Mouse (Mus musculus) urinary bladder, postnatal 14 days (tissue): ENCODE data around the gene Colgalt2.
"Not testable (repeated sequence)": the region's sequence is repeated elsewhere in the genome, so short reads cannot be mapped to it uniquely, and the experiment has no call there.

Experiments used
- DNase-seq: peaks from one replicate; pipeline ENCODE4 v3.0.0; 2021; ENCODE audit warnings: low spot score

Gene Colgalt2

DNA sequence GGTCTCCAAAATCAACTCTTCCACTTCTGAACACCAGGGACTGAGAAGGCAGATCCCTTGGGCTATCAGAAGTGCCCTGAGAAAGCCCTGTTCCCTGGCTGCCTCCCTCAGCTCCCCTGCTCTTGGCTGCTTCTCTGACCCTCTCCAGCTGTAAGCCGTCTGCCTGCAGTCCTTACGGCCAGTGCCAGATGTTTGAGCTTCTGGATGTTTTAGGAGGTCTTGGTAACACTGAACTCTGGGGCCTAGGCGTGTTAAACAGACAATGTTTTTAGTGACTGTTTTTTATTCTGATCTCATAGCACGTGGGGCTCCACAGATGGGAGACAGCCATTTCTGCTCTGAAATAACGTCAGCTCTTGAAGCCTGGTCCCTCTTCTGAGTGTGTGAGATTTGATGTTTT is 18.0 kb downstream of the Colgalt2 start:
- peak; percentile 34 for DNase-seq

DNA sequence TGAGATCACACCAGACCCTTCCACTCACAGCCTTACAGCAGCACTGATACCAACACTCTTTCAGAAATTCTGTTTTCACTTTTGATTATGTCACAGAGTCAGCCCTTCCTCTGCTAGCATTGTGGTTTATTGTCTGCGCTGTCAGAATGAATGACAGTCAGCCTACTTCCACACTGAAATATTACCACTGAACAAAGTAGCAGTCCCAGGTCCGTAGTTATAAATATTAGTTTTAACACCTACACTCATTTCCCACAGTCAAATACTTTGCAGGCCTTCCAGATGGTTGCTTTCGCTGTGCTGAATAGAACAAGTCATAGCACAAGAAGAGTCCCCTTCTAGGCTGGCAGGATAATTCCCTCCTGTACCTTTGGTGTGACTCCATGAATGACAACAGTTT is 22.7 kb downstream of the Colgalt2 start:
- no peak for DNase-seq

DNA sequence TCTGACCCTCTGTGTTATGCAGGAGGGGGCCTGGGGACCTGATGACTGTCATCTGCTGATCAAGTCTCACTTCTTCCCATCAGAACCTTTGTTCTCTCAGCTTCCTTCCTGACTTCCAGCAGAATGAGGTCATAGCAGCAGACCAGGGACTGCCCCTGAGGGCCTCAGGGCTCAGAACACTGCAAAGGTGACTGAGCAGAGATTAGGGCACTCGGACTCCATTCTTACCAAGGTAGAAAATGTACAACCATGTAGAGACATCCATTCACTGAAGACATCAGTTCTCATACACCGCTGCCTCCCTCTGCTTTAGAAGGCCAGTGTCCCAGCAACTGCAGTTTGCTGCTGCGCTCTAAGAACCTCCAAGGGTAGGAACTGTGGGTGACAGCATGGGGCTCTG is 23.4 kb downstream of the Colgalt2 start:
- no peak for DNase-seq

- no peak for DNase-seq
Measured at GRCm38 (mm10) chr1:152427912-152428581, 28.4 kb downstream of the Colgalt2 start.

GRCm38 (mm10) chr1:152429805-152430204 is 30.2 kb downstream of the Colgalt2 start:
- no peak for DNase-seq

GRCm38 (mm10) chr1:152434166-152434565 is 34.5 kb downstream of the Colgalt2 start:
- no peak for DNase-seq

GRCm38 (mm10) chr1:152437518-152437917 is 37.9 kb downstream of the Colgalt2 start:
- DNase-seq: not testable (repeated sequence)

GRCm38 (mm10) chr1:152439408-152439807 is 39.8 kb downstream of the Colgalt2 start:
- no peak for DNase-seq

DNA sequence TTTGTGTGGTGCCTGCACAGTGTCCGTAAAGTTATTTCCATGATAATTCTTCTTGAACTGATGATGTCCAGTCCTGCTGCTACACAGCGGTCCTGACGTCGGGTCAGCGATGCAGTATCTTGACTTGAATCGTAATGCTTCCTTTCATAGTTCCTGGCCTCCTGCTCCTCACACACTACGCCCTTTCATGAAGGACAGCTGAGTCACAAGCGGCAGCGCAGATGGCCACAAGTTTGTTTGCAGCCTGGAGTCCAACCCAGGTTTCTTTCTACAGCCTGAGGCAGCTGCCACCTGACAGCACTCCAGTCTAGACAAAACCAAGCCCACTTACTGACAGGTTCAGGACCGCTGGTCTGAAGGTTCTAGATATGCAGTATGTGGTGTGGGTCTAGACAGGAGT is 40.2 kb downstream of the Colgalt2 start:
- no peak for DNase-seq

DNA sequence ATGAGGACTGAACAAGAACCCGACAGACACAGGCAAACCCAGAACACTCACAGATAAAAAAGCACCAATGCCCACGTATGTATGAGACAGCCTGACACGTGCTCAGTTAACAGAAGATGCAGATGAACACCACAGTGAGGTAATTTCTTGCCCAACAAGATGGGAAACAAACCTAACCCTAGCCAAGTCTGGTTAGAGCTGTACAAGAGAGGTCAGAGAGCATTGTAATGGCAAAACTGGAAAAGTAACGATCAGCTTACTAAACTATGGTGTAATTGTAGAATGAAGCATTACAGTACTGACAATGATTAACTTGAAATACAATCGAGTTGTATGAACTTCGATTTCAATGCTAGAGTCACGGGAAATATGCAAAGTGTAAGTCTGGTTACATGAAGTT is 45.0 kb downstream of the Colgalt2 start:
- no peak for DNase-seq

DNA sequence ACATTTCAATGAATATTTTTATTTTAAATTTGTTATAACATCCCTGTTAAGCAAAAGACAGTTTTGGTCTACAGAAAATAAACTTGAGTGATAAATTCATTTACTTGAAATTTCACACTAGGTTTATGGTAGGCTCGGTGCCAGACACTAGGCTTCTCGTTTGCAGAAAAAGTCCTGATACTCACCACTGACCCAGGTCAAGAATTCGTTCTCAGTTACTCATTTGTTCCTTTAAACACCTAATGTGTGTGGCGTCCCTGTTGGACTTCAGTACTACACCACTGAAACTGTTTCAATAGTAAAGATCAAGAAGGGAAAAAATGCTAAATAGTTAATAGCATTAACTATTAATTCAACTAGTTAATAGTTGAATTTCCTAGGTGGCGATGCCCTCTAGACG is 46.3 kb downstream of the Colgalt2 start:
- no peak for DNase-seq

DNA sequence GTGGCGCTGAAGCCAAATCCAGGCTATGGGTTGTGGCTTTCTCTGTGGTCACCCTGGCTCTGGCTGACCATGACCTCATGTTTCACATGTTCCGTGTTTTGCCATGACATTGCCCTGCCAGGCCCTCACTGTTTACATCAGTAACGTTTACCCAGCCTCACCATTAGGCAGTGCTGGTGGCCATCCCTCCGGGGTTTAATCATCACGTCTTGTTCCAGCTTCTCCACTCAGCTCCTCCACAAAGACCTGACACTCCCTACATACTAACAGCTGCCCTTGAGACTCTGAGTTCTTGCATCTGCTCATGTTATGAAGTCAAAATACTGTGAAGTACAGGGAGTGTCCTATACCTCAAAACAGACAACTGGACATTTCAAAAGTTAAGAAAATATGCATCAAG is 54.9 kb downstream of the Colgalt2 start:
- peak; percentile 21 for DNase-seq

DNA sequence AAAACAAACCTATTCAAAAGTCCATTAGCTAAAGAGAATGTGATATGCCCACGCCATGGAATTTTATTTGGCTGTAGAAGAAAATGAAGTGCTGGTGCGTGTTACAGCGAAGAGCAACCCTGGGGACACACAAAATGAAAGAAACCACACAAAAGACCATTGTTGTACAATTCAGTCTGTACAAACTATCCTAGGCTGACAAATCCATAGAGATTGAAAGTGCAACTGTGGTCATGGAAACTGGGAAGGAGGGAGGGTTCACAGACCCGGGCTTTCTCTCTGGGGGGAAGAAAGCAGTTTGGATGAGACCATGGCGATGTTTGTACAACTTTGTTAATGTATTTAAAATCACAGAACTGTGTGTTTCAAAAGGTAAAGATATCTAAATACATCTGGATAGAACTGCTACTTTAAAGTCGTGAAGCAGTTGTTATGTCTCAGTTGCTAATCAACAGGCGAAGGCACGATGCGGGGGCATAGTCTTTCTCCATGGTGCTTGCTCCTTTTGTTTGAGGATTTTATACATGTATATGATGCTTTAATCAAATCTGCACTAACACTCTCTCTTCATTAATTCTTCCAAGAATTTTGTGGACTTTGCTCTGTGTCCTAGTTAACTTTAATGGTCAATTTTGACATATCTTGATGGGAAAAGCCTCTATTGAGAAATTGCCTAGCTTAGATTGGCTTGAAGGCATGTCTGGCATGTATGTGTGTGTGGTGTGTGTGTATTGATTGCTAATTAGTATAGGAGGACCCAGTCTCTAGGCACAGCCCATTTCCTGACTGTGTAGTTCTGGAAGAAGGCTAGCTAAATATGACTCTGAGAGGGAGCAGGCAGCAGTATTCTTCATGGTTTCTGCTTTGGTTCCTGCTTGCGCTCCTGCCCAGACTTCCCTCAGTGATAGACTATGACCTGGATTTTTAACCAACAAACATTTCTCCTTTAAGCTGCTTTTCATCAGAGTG is 55.9 kb downstream of the Colgalt2 start:
- no peak for DNase-seq

GRCm38 (mm10) chr1:152456266-152456665 is 56.6 kb downstream of the Colgalt2 start:
- no peak for DNase-seq

DNA sequence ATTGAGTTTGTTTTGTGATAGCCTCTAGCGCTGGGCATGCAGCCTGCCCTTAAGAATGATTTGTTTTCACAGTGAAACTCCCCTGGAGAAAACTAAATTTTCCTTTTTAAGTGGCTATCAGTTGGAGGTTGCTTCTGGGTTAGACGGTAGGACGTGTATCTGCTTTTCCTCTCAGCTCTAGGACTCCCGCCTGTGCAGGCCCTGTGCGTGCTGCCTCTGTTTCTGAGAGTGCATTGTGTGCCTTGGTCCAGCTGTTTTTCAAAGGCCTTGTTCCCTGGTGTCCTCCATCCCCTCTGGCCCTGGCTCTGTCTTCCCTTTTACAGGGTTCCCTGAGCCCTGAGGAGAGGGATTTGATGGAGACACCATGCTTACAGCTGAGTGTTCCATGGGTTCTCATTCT is 58.0 kb downstream of the Colgalt2 start:
- DNase-seq: no peak

DNA sequence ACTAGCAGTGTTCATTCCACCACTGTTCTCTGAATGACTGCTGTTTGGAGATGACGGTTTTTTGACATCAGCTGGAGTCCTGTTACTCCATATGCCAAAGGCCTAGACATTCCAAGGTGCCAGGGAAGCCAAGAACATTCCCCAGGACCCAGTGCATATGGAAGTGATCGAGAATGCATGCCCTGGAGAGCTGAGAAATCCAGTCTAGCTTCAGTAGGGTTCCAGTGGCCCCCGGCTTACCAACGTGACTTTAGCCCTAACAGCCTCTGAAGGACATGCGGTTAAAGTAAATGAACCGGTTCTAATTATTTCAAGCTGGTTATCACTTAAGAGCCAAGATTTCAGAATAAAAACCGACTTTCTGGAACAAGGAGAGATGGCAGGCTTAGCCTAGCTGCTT is 59.4 kb downstream of the Colgalt2 start:
- no peak for DNase-seq

GRCm38 (mm10) chr1:152460931-152461330 is 61.3 kb downstream of the Colgalt2 start:
- DNase-seq: no peak

- no peak for DNase-seq
Measured at GRCm38 (mm10) chr1:152461814-152462213, 62.2 kb downstream of the Colgalt2 start.

GRCm38 (mm10) chr1:152462348-152462747 is 62.7 kb downstream of the Colgalt2 start:
- no peak for DNase-seq

- no peak for DNase-seq
Measured at GRCm38 (mm10) chr1:152466280-152466679, 66.7 kb downstream of the Colgalt2 start.

DNA sequence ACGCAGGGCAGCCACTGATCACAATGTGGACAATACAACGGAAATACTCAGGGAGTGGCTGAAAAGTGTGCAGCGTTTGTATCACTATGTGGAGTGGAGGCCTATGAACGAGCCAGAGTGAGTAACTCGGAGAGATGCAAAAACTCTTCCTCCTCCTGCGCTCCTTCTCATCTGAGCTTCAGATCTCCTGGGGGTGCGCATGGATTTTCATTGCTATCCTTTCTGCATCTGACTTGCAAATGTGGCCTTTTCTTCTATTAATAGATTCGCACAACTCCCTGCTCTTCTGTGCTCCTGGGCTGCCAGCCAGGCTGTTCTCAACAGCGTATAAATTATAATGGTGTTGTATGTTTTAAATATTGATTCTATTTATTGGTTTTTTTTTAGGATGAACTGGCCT is 68.8 kb downstream of the Colgalt2 start:
- DNase-seq: no peak

- DNase-seq: no peak
Measured at GRCm38 (mm10) chr1:152476126-152476525, 76.5 kb downstream of the Colgalt2 start.

DNA sequence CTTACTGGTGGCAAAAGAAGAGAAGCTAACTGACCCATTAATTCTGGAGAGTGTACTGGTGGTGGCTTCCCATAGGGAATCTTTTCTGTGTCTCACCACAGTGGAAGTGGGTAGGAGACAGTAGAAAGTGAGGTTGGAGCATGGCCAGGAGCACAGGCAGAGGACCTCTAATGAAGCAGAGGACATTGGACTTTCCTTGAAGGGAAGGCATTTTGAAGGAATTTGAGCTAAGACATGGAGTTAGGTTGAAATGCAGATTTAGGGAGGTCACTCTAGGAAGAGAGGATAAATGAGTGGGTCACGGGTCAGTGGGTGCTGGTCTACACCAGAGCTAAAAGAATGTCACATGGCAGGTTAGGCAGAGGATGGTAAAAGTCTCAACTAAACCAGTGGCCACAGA is 91.2 kb downstream of the Colgalt2 start:
- DNase-seq: no peak
